Mouse (Mus musculus): ENCODE measurements around the gene 4930449I24Rik.
"Not testable (repeated sequence)": the region's sequence is repeated elsewhere in the genome, so short reads cannot be mapped to it uniquely, and the experiment has no call there.

GRCm38 (mm10) chr5:146481665-146482064 lies 20.5 kb upstream of the 4930449I24Rik start, which contains the start of gene Gm6408:
- TF ChIP-seq CTCF (IDR thresholded peaks at IDR 0.05; ENCODE audit: extremely low read depth, insufficient read length, insufficient replicate concordance, low read depth, low read length); POLR2A (IDR thresholded peaks at IDR 0.05; ENCODE audit: low read depth, low read length): not testable (repeated sequence)

Data from small intestine, adult 2 months (tissue).